ENCODE assay signal across 1 mouse cellular context in the genomic region with DNA sequence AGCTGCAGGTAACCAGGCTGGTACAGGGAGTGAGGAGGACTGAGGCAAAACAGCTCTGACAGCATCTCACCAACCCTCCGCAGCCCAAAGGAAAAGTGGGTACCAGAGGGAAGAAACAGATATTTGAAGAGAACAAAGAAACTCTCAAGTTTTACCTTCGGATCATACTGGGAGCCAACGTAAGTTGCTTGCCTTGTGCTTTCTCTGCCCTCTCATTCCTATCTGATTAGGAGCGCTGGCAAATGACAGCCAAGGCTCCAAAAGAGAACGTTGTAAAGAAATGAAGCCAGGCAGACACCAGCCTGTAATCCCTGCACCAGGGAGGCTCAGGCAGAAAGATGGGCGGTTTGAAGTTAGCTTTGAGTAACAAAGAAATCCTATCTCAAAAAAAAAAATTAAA.
TF ChIP-seq lines count a peak whose summit lies in the region.

No protein-coding gene starts in this region.

TF ChIP-seq in CH12.LX, 34 proteins besides CTCF, POLR2A, EP300 and RAD21:
- no peak for TF ChIP-seq USF2 (conservative IDR thresholded peaks at IDR 0.05; ENCODE audit: low read depth, low read length)
- TF ChIP-seq ETS1 (conservative IDR thresholded peaks at IDR 0.05; ENCODE audit: low read depth, low read length), result no peak
- TF ChIP-seq TBP (conservative IDR thresholded peaks at IDR 0.05; ENCODE audit: low read depth, low read length), result no peak
- TF ChIP-seq IRF4 (IDR thresholded peaks at IDR 0.05; ENCODE audit: low read depth, low read length), result no peak
- no peak for TF ChIP-seq JUND (conservative IDR thresholded peaks at IDR 0.05; ENCODE audit: low read depth, low read length)
- no peak for TF ChIP-seq MAZ (IDR thresholded peaks at IDR 0.05; ENCODE audit: low read depth, low read length)
- TF ChIP-seq ZKSCAN1 (IDR thresholded peaks at IDR 0.05; ENCODE audit: borderline replicate concordance, low read depth, low read length), result no peak
- no peak for TF ChIP-seq RCOR1 (conservative IDR thresholded peaks at IDR 0.05; ENCODE audit: low read depth, low read length)
